ENCODE assay signal across 10 mouse cellular contexts in the genomic region with DNA sequence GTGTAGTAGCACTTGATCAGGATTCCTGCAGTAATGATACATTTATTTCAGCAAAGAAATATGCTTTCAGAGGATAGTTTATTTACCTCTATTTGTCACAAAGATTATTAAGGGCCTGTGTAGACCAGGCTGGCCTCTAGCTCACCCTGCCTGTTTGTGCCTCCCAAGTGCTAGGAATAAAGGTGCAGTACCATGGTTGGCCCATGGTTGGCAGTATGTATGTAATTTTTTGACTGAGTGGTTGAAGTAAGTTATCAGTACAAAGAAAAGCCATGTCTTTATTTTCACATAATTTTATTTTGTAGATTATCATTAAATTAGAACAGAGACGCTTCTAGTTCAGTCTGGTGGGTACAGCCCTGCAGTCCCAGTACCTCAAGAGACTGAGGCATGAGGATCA.
DNase-seq lines count a peak whose midpoint lies in the region.
"Had no signal": no experiment of that assay in that cellular context is flagged by ENCODE, and none has a peak within 500 bp of the region (broad histone marks: within the 10 kb centered on the region; RNA-seq: fewer than 3 reads in every experiment).

No protein-coding gene starts in this region.

- DNase-seq in cerebellum, postnatal 10 days, result peak; percentile 42 to 52
- DNase-seq in cerebellum, postnatal 36 days, result no peak
- peak; percentile 7 to 13 for DNase-seq in kidney, postnatal 4 days
- no peak for DNase-seq in kidney, adult 18-20 months
- peak; percentile 1 for DNase-seq in lung, postnatal 14 days
- DNase-seq in lung, postnatal 4 days, result no peak
- peak; percentile 33 for DNase-seq in R1 (ENCODE audit: low read depth, low spot score)
- DNase-seq in Muller cell, postnatal 12 days (ENCODE audit: inconsistent ontology term), result no peak
- DNase-seq: heart, postnatal 36 days; liver had no signal

Comparison
In these comparisons a context has a peak if more than half of its experiments do, and no peak if none do; other contexts are left out.
1. DNase-seq: peak in cerebellum, postnatal 10 days (2 of 2), kidney, postnatal 4 days (2 of 2), lung, postnatal 14 days (single experiment) and R1 (single experiment); none in cerebellum, postnatal 36 days (0 of 2), kidney, adult 18-20 months (single experiment), lung, postnatal 4 days (0 of 2) and Muller cell, postnatal 12 days (single experiment).